Mouse (Mus musculus) kidney, adult 2 months (tissue): ENCODE data around the gene Higd1b.

Source experiments
- CTCF ChIP-seq: fragments of 200-500 bp; conservative IDR thresholded peaks from 2 replicates; pipeline ENCODE4 v1.5.1; 2011; ENCODE audit warnings: low read depth, mild to moderate bottlenecking, control low read depth, low read length, moderate library complexity, mixed read lengths; ENCODE audit not compliant: insufficient read depth, insufficient read length
- POLR2A ChIP-seq: fragments of 200-500 bp; IDR thresholded peaks from one replicate; pipeline ENCODE4 v1.6.1; 2011; ENCODE audit warnings: low read depth, low read length, control low read depth

- TF ChIP-seq CTCF (no peak), POLR2A (no peak)
These were observed 20.8 kb upstream of the Higd1b start for GRCm38 (mm10) chr11:102814881-102815280.
